Mouse (Mus musculus): ENCODE data around the gene Tcf7l1. TPM values are rescaled to one million over a fixed set of nuclear protein-coding genes. Genes with fewer than 3 reads are reported as not detected.

Gene Tcf7l1
- polyA plus RNA-seq, 1 experiment from 2014 or later = 42.4 TPM

DNA sequence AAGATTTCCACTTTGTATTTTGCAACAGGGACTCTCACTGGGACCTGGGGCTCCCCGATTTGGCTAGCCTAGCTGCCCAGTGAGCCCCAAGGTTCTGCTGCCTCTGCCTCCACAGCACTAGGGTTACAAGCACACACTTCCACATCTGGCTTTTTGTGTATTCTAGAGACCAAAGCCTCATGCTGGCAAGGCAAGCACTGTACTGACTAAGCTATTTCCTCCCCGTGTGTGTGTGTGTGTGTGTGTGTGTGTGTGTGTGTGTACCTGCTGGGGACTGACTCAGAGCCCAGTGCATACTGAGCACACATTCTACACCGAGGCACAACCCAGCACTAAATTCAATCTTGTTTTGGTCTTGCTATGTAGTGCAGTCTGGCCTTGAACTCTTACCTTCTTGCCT, 202.4 kb downstream of the Tcf7l1 start:
- 76% methylated on average over 3 of the region's 3 CpGs for WGBS
- no peak for DNase-seq (ENCODE audit: low spot score)

DNA sequence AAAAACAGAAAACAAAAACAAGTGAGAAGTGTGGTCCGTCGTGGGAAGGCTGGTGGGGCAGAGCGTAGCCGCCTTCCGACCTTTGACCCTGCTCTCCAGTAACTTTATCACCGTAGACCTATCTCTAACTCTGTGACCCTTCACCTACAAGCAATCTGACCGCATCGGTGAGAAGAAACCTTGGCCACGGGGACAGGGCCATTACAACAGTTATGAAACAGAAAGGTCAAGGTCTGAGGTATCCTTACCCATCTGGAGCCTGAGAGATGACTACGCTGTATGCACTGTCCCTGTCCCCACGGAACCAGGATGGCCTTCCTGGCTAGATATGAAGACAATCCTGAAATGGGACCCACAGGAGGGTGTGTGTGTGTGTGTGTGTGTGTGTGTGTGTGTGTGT, 204.9 kb downstream of the Tcf7l1 start:
- H3K4me2 ChIP-seq (ENCODE audit: low read depth, severe bottlenecking) = no peak overlapping the region
- H3K9ac ChIP-seq (ENCODE audit: low read length) = no peak overlapping the region
- WGBS = 79% methylated on average over 11 of the region's 11 CpGs
- H3K27ac ChIP-seq (replicated peaks; ENCODE audit: low read depth, low read length) = no peak overlapping the region
- DNase-seq (ENCODE audit: low spot score) = no peak
- no peaks in the 10 kb centered on the region for H3K4me1 ChIP-seq (ENCODE audit: control insufficient read depth, insufficient read depth, low read length)
- H3K4me3 ChIP-seq (ENCODE audit: low read depth, low read length) = no peak overlapping the region
- H3K9me3 ChIP-seq (ENCODE audit: control insufficient read depth, low read length) = no peaks in the 10 kb centered on the region
- no peaks in the 10 kb centered on the region for H3K36me3 ChIP-seq (ENCODE audit: control insufficient read depth, insufficient read depth, low read length)
- no peak for ATAC-seq (ENCODE audit: insufficient number of reproducible peaks, low FRiP score, low TSS enrichment, low read depth)
- H3K27me3 ChIP-seq (ENCODE audit: control insufficient read depth, insufficient read depth, low read length) = no peaks in the 10 kb centered on the region

More for the DNA sequence above, 202.4 kb downstream of the Tcf7l1 start:
- no peaks in the 10 kb centered on the region for H3K9me3 ChIP-seq (ENCODE audit: control insufficient read depth, low read length)
- no peaks in the 10 kb centered on the region for H3K36me3 ChIP-seq (ENCODE audit: control insufficient read depth, insufficient read depth, low read length)
- ATAC-seq (ENCODE audit: insufficient number of reproducible peaks, low FRiP score, low TSS enrichment, low read depth) = no peak
- H3K27ac ChIP-seq (replicated peaks; ENCODE audit: low read depth, low read length) = no peak overlapping the region
- no peaks in the 10 kb centered on the region for H3K4me1 ChIP-seq (ENCODE audit: control insufficient read depth, insufficient read depth, low read length)
- H3K4me3 ChIP-seq (ENCODE audit: low read depth, low read length) = no peak overlapping the region
- H3K9ac ChIP-seq (ENCODE audit: low read length) = no peak overlapping the region
- no peaks in the 10 kb centered on the region for H3K27me3 ChIP-seq (ENCODE audit: control insufficient read depth, insufficient read depth, low read length)
- H3K4me2 ChIP-seq (ENCODE audit: low read depth, severe bottlenecking) = no peak overlapping the region

DNA sequence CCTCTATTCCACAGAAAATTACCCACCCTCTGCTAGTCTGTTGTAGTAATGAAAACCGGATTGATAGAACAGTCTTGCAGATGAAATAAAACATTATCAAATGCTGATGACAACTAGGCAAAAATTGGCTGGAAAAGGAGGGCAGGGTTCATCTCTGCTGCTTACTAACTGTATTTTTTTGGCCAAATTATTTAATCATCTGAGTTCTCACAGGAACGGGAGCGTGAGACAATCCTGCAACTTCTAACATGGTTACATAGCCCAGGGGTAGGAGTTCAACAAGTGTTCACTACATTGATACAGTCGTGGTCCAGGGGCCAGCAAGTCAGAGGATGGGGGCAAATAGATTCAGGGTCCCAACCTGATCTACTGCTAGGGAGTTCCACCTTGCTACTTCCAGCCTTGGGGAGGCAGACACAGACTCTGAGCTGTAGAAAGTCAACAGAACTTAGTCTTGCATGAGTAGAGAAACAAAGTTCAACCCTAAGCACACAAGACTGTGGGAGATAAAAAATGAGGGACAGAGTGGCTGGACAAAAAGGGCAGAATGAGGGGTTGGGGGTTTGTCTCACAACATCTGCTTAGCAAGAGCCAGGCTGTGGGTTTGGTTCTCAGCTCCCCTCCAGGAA, 205.7 kb downstream of the Tcf7l1 start:
- H3K36me3 ChIP-seq (ENCODE audit: control insufficient read depth, insufficient read depth, low read length) = no peaks in the 10 kb centered on the region
- H3K4me2 ChIP-seq (ENCODE audit: low read depth, severe bottlenecking) = no peak overlapping the region
- H3K9ac ChIP-seq (ENCODE audit: low read length) = no peak overlapping the region
- no peaks in the 10 kb centered on the region for H3K4me1 ChIP-seq (ENCODE audit: control insufficient read depth, insufficient read depth, low read length)
- H3K9me3 ChIP-seq (ENCODE audit: control insufficient read depth, low read length) = no peaks in the 10 kb centered on the region
- WGBS = 88% methylated on average over 4 of the region's 4 CpGs
- no peaks in the 10 kb centered on the region for H3K27me3 ChIP-seq (ENCODE audit: control insufficient read depth, insufficient read depth, low read length)
- no peak overlapping the region for H3K27ac ChIP-seq (replicated peaks; ENCODE audit: low read depth, low read length)
- no peak for DNase-seq (ENCODE audit: low spot score)
- H3K4me3 ChIP-seq (ENCODE audit: low read depth, low read length) = no peak overlapping the region
- no peak for ATAC-seq (ENCODE audit: insufficient number of reproducible peaks, low FRiP score, low TSS enrichment, low read depth)

DNA sequence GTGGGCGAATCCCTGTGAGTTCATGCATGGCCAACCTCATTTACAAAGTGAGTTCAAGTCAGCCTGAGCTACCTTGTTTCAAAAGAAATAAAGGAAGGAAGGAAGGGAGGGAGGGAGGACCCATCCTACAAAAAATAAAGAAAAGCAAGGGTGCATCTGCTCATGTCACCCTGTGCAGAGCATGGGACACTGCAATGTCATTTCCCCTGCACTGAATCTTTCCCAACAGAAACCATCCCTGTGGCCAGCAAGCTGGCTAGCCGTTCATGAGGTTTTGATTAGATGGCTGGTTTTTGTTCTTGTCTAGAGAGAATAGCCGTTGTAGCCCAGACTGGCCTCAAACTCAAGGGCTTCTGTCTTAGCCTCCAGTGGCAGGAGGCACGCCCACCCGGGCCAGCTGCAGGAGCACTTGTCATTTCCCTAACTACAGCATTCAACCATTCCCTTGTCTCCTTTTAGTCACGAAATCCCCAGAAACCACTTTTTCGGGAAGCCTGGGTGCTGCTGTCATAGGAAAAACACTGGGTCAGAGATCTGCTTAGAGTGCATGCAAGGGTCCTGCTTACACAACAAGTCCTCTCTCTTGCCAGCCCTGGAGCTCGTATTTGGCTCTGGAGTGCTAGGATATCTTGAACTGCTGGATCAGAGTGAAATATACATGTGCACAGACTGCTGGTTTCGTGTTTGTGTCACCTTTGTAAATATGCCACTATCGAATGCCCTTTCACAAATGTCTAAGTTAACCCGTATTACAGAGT, 207.2 kb downstream of the Tcf7l1 start:
- Histone ChIP-seq H3K36me3 (ENCODE audit: control insufficient read depth, insufficient read depth, low read length) (no peaks in the 10 kb centered on the region), H3K9ac (ENCODE audit: low read length) (no peak overlapping the region), H3K27ac (replicated peaks; ENCODE audit: low read depth, low read length) (no peak overlapping the region), H3K4me3 (ENCODE audit: low read depth, low read length) (no peak overlapping the region), H3K27me3 (ENCODE audit: control insufficient read depth, insufficient read depth, low read length) (no peaks in the 10 kb centered on the region), H3K4me2 (ENCODE audit: low read depth, severe bottlenecking) (no peak overlapping the region), H3K9me3 (ENCODE audit: control insufficient read depth, low read length) (no peaks in the 10 kb centered on the region), H3K4me1 (ENCODE audit: control insufficient read depth, insufficient read depth, low read length) (no peaks in the 10 kb centered on the region)
- no peak for ATAC-seq (ENCODE audit: insufficient number of reproducible peaks, low FRiP score, low TSS enrichment, low read depth)
- WGBS = 71% methylated on average over 11 of the region's 11 CpGs
- no peak for DNase-seq (ENCODE audit: low spot score)

Other genes with a start within 250 kb of the Tcf7l1 start
- gene Capg, start 244.9 kb downstream of the Tcf7l1 start, polyA plus RNA-seq (2014; fragmentation: Nextera tagmentation; extraction: Ambion mirVana) = 24.5 and 26.5 TPM in 2 replicates
- gene Elmod3, start 190.8 kb downstream of the Tcf7l1 start, polyA plus RNA-seq (2014; fragmentation: Nextera tagmentation; extraction: Ambion mirVana) = 15.8 and 16.8 TPM in 2 replicates
- 10.5 and 11.2 TPM in 2 replicates for gene Retsat, start 190.8 kb downstream of the Tcf7l1 start, polyA plus RNA-seq (2014; fragmentation: Nextera tagmentation; extraction: Ambion mirVana)
- 24.6 and 25.2 TPM in 2 replicates for gene Tgoln1, start 172.3 kb downstream of the Tcf7l1 start, polyA plus RNA-seq (2014; fragmentation: Nextera tagmentation; extraction: Ambion mirVana)
- 49.8 and 52.0 TPM in 2 replicates for gene Kcmf1, start 110.7 kb upstream of the Tcf7l1 start, polyA plus RNA-seq (2014; fragmentation: Nextera tagmentation; extraction: Ambion mirVana)
- gene Tmsb10, start 169.5 kb upstream of the Tcf7l1 start, polyA plus RNA-seq (2014; fragmentation: Nextera tagmentation; extraction: Ambion mirVana) = 3,502 and 3,578 TPM in 2 replicates